Mouse (Mus musculus): ENCODE data around the gene Nbea. TPM values are rescaled to one million over a fixed set of nuclear protein-coding genes. Genes with fewer than 3 reads are reported as not detected.
A peak's percentile ranks its signal among the peaks of the same experiment; 100 is the strongest.

Gene Nbea
- polyA plus RNA-seq, 1 experiment from 2014 or later = 22.5 TPM

- no peaks in the 10 kb centered on the region for H3K36me3 ChIP-seq
- ATAC-seq (ENCODE audit: insufficient number of reproducible peaks, insufficient read depth, low FRiP score, low TSS enrichment, low read depth) = no peak
- no peak overlapping the region for H3K9ac ChIP-seq (replicated peaks)
- no peak overlapping the region for H3K4me3 ChIP-seq (replicated peaks)
- H3K9me3 ChIP-seq = no peaks in the 10 kb centered on the region
- peaks cover 25% of the 10 kb centered on the region for H3K4me1 ChIP-seq (replicated peaks)
- no peaks in the 10 kb centered on the region for H3K27me3 ChIP-seq
- WGBS = 24% methylated on average over 2 of the region's 2 CpGs
- H3K27ac ChIP-seq = no peak overlapping the region
- no peak overlapping the region for H3K4me2 ChIP-seq
These were observed 393.6 kb downstream of the Nbea start for GRCm38 (mm10) chr3:55789856-55790255.

- no peak overlapping the region for H3K27ac ChIP-seq
- WGBS = 16% methylated on average over 5 of the region's 5 CpGs
- no peak for ATAC-seq (ENCODE audit: insufficient number of reproducible peaks, insufficient read depth, low FRiP score, low TSS enrichment, low read depth)
- peaks cover 18% of the 10 kb centered on the region for H3K4me1 ChIP-seq (replicated peaks)
- H3K36me3 ChIP-seq = no peaks in the 10 kb centered on the region
- 0 out of 2 replicates have a peak overlapping the region, but pooled peaks have one; percentile 17 for H3K4me2 ChIP-seq
- no peak overlapping the region for H3K4me3 ChIP-seq (replicated peaks)
- no peaks in the 10 kb centered on the region for H3K9me3 ChIP-seq
- no peaks in the 10 kb centered on the region for H3K27me3 ChIP-seq
- H3K9ac ChIP-seq (replicated peaks) = no peak overlapping the region
These were observed 394.8 kb downstream of the Nbea start for GRCm38 (mm10) chr3:55788621-55789201.

GRCm38 (mm10) chr3:55788214-55788586, 395.3 kb downstream of the Nbea start:
- H3K9ac ChIP-seq (replicated peaks) = no peak overlapping the region; the same call in 1 of the 2 replicates
- H3K27ac ChIP-seq = peak overlapping the region; percentile 98; the same call in 1 of the 2 replicates
- H3K4me1 ChIP-seq (replicated peaks) = peaks cover 18% of the 10 kb centered on the region
- H3K36me3 ChIP-seq = no peaks in the 10 kb centered on the region
- H3K4me3 ChIP-seq (replicated peaks) = peak overlapping the region; percentile 50
- 10% methylated on average over 4 of the region's 4 CpGs for WGBS
- 0 out of 2 replicates have a peak, but pooled peaks cover 3% of the 10 kb centered on the region for H3K27me3 ChIP-seq
- ATAC-seq (ENCODE audit: insufficient number of reproducible peaks, insufficient read depth, low FRiP score, low TSS enrichment, low read depth) = no peak
- no peaks in the 10 kb centered on the region for H3K9me3 ChIP-seq
- H3K4me2 ChIP-seq = peak overlapping the region; percentile 78

- Histone ChIP-seq H3K27ac (peak overlapping the region; percentile 98), H3K4me1 (replicated peaks) (peaks cover 18% of the 10 kb centered on the region), H3K4me2 (peak overlapping the region; percentile 78), H3K9me3 (no peaks in the 10 kb centered on the region), H3K9ac (replicated peaks) (peak overlapping the region; percentile 86), H3K4me3 (replicated peaks) (peak overlapping the region; percentile 50), H3K27me3 (0 out of 2 replicates have a peak, but pooled peaks cover 3% of the 10 kb centered on the region), H3K36me3 (no peaks in the 10 kb centered on the region)
- WGBS = 2% methylated on average over 50 of the region's 54 CpGs
- peak; percentile 35; the same call in 1 of the 2 replicates for ATAC-seq (ENCODE audit: insufficient number of reproducible peaks, insufficient read depth, low FRiP score, low TSS enrichment, low read depth)
These were observed 395.9 kb downstream of the Nbea start for GRCm38 (mm10) chr3:55787487-55788213.

GRCm38 (mm10) chr3:55786835-55787486, 396.5 kb downstream of the Nbea start:
- Histone ChIP-seq H3K4me2 (peak overlapping the region; percentile 78), H3K9ac (replicated peaks) (peak overlapping the region; percentile 86), H3K36me3 (no peaks in the 10 kb centered on the region), H3K4me1 (replicated peaks) (peaks cover 23% of the 10 kb centered on the region), H3K9me3 (no peaks in the 10 kb centered on the region), H3K27me3 (0 out of 2 replicates have a peak, but pooled peaks cover 6% of the 10 kb centered on the region), H3K4me3 (replicated peaks) (peak overlapping the region; percentile 50), H3K27ac (peak overlapping the region; percentile 98)
- no peak for ATAC-seq (ENCODE audit: insufficient number of reproducible peaks, insufficient read depth, low FRiP score, low TSS enrichment, low read depth)
- WGBS = 5% methylated on average over 17 of the region's 17 CpGs

GRCm38 (mm10) chr3:55785981-55786725, 397.3 kb downstream of the Nbea start:
- H3K27ac ChIP-seq = peak overlapping the region; percentile 98
- H3K36me3 ChIP-seq = no peaks in the 10 kb centered on the region
- H3K27me3 ChIP-seq = peaks cover 13% of the 10 kb centered on the region; the same call in 1 of the 2 replicates

GRCm38 (mm10) chr3:55785266-55785980, 398.1 kb downstream of the Nbea start:
- H3K9me3 ChIP-seq = no peaks in the 10 kb centered on the region
- ATAC-seq (ENCODE audit: insufficient number of reproducible peaks, insufficient read depth, low FRiP score, low TSS enrichment, low read depth) = no peak
- H3K36me3 ChIP-seq = no peaks in the 10 kb centered on the region
- peak overlapping the region; percentile 50 for H3K4me3 ChIP-seq (replicated peaks)
- WGBS = 22% methylated on average over 4 of the region's 4 CpGs
- H3K4me1 ChIP-seq (replicated peaks) = peaks cover 37% of the 10 kb centered on the region
- H3K9ac ChIP-seq (replicated peaks) = peak overlapping the region; percentile 66
- peak overlapping the region; percentile 98 for H3K27ac ChIP-seq
- peaks cover 20% of the 10 kb centered on the region; the same call in 1 of the 2 replicates for H3K27me3 ChIP-seq
- H3K4me2 ChIP-seq = peak overlapping the region; percentile 78

More at GRCm38 (mm10) chr3:55785981-55786725, 397.3 kb downstream of the Nbea start:
- Histone ChIP-seq H3K9me3 (no peaks in the 10 kb centered on the region), H3K4me1 (replicated peaks) (peaks cover 29% of the 10 kb centered on the region), H3K9ac (replicated peaks) (peak overlapping the region; percentile 86), H3K4me2 (peak overlapping the region; percentile 78), H3K4me3 (replicated peaks) (peak overlapping the region; percentile 50)
- no peak for ATAC-seq (ENCODE audit: insufficient number of reproducible peaks, insufficient read depth, low FRiP score, low TSS enrichment, low read depth)
- 9% methylated on average over 3 of the region's 3 CpGs for WGBS

GRCm38 (mm10) chr3:55784101-55784500, 399.4 kb downstream of the Nbea start:
- Histone ChIP-seq H3K27ac (peak overlapping the region; percentile 97), H3K9me3 (no peaks in the 10 kb centered on the region), H3K4me2 (peak overlapping the region; percentile 87), H3K27me3 (peaks cover 25% of the 10 kb centered on the region; the same call in 1 of the 2 replicates), H3K4me3 (replicated peaks) (peak overlapping the region; percentile 64), H3K36me3 (no peaks in the 10 kb centered on the region), H3K9ac (replicated peaks) (peak overlapping the region; percentile 93), H3K4me1 (replicated peaks) (peaks cover 31% of the 10 kb centered on the region)
- 3% methylated on average over 7 of the region's 7 CpGs for WGBS
- no peak for ATAC-seq (ENCODE audit: insufficient number of reproducible peaks, insufficient read depth, low FRiP score, low TSS enrichment, low read depth)

GRCm38 (mm10) chr3:55783171-55784081, 400.1 kb downstream of the Nbea start:
- no peak for ATAC-seq (ENCODE audit: insufficient number of reproducible peaks, insufficient read depth, low FRiP score, low TSS enrichment, low read depth)
- WGBS = under 1% methylated on average over 45 of the region's 45 CpGs

More at GRCm38 (mm10) chr3:55783171-55784081, 400.1 kb downstream of the Nbea start:
- Histone ChIP-seq H3K9ac (replicated peaks) (peak overlapping the region; percentile 93), H3K4me3 (replicated peaks) (peak overlapping the region; percentile 64), H3K9me3 (no peaks in the 10 kb centered on the region), H3K36me3 (no peaks in the 10 kb centered on the region), H3K4me1 (replicated peaks) (peaks cover 24% of the 10 kb centered on the region), H3K27ac (peak overlapping the region; percentile 97), H3K4me2 (peak overlapping the region; percentile 87), H3K27me3 (peaks cover 28% of the 10 kb centered on the region; the same call in 1 of the 2 replicates)
